Mouse (Mus musculus) ES-Bruce4 (cell line): ENCODE measurements around the gene Cbx7.

Experiments used
- CTCF ChIP-seq: IDR thresholded peaks from one replicate; pipeline ENCODE4 v1.8.1; 2011; ENCODE audit warnings: low read depth, low read length
- EP300 ChIP-seq: IDR thresholded peaks from 2 replicates; pipeline ENCODE4 v1.6.1; 2011; ENCODE audit warnings: low read depth, low read length; ENCODE audit not compliant: insufficient read depth
- POLR2A ChIP-seq: IDR thresholded peaks from one replicate; pipeline ENCODE4 v1.8.1; 2011; ENCODE audit warnings: low read length; ENCODE audit not compliant: insufficient read depth

- TF ChIP-seq CTCF (no peak), POLR2A (no peak), EP300 (no peak)
These were observed 48.3 kb upstream of the Cbx7 start for GRCm38 (mm10) chr15:80019220-80019619.
